Mouse (Mus musculus) layer of hippocampus, adult 2 months (tissue): ENCODE results near the gene Ttc7. TPM values are rescaled to one million over a fixed set of nuclear protein-coding genes. Genes with fewer than 3 reads are reported as not detected.

ENCODE experiments used
- DNase-seq, 2 experiments: peaks; one replicate each; pipeline ENCODE4 v3.0.0; 2022; ENCODE audit warnings: low spot score in 2 of 2
- H3K27ac ChIP-seq: fragments of 200-600 bp; 2 replicates; pipeline ENCODE4 v1.8.1; 2022
- H3K4me3 ChIP-seq: fragments of 200-600 bp; 2 replicates; pipeline ENCODE4 v1.8.1; 2022; ENCODE audit warnings: mild to moderate bottlenecking
- CTCF ChIP-seq: fragments of 200-600 bp; conservative IDR thresholded peaks from 2 replicates; pipeline ENCODE4 v1.8.1; 2022; ENCODE audit warnings: antibody characterized with exemption, mild to moderate bottlenecking, moderate library complexity
- total RNA-seq, 2 experiments: library from RNA; stranded (reverse); gene quantifications; 2 replicates each; pipeline ENCODE4 v1.2.3; 2021

The Ttc7 gene
- total RNA-seq, 2 experiments from 2014 or later: 7.0 to 8.6 TPM

DNA sequence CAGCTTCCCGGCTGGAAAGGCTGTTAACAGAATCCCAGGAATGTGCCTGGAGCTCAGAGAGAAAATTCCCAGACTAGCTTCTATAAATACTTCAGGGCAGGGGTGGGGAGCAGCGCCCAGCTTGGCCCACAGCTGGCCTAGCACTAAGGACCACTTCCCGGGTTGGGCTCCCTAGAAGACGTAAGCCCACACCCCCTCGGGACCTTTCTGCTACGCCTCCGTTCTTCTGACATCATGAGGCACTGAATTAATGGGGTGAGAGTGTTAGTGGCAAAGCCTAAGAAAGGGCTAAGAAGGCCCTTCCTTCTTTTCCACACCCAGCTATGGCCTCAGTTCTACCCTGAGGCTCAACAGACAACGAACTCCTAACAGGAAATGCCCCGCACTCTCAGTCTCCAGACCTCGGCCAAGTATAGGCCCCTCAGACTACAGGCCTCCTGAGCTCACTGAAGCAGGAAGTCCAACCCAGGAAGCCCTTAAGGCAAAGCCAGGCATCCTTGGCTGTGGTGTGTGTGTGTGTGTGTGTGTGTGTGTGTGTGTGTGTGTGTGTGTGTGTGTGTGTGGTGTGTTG is 93.3 kb downstream of the Ttc7 start:
- Histone ChIP-seq H3K27ac (no peak overlapping the region), H3K4me3 (no peak overlapping the region)
- TF ChIP-seq CTCF: no peak
- no peak for DNase-seq

DNA sequence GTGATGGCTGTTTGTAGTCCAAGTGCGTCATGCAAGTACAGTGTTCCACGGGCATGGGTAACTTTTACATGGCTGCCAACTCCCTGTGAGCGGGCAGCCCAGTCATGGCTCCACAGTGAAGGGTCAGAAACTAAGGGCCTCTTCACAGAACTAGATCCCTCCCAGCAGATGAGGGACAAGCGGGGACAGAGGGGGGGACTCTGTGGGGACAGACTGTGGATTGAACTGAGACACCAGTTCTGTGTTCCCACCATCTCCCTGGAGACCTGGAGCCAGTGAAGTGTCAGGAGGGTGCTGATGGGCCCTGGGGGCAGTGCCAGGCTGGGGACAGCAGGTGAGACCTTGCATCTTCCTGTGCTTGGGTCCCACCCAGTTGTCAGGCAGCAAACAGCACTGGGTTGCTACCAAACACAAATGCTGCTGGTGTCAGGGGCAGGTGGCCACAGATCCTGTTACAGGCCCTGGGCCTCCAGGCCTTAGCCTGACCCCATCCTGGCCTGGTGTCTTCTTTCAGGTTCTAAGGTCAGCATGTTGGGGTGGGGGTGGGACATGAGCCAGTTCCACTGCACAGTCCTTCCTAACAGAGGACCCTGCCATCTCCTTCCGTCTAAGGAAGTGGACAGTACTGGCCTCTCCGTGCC is 94.3 kb downstream of the Ttc7 start:
- H3K27ac ChIP-seq: peak overlapping the region; percentile 93
- no peak for TF ChIP-seq CTCF
- no peak for DNase-seq
- H3K4me3 ChIP-seq: no peak overlapping the region

DNA sequence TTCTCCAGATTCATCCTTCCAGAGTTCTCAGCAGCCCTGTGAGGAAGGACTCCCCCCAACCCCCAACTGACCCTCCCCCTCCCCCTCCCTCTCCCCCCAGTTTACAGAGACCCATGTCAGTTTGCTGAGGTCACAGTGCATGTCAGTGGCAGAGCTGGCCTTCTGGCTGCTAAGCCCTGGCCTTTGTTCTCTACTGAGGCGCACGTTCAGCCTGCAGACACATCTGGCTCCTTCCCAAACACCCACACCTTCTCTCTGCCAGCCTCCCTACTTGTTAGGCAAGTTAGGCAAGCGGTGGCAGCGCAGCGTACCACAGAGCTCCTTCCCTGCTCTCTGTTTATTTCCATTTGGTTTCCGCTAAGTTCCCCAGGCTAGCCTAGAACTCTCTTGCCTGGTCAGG is 94.8 kb downstream of the Ttc7 start:
- Histone ChIP-seq H3K4me3 (no peak overlapping the region), H3K27ac (peak overlapping the region; percentile 93)
- TF ChIP-seq CTCF: no peak
- DNase-seq: peak; percentile 63 to 73

DNA sequence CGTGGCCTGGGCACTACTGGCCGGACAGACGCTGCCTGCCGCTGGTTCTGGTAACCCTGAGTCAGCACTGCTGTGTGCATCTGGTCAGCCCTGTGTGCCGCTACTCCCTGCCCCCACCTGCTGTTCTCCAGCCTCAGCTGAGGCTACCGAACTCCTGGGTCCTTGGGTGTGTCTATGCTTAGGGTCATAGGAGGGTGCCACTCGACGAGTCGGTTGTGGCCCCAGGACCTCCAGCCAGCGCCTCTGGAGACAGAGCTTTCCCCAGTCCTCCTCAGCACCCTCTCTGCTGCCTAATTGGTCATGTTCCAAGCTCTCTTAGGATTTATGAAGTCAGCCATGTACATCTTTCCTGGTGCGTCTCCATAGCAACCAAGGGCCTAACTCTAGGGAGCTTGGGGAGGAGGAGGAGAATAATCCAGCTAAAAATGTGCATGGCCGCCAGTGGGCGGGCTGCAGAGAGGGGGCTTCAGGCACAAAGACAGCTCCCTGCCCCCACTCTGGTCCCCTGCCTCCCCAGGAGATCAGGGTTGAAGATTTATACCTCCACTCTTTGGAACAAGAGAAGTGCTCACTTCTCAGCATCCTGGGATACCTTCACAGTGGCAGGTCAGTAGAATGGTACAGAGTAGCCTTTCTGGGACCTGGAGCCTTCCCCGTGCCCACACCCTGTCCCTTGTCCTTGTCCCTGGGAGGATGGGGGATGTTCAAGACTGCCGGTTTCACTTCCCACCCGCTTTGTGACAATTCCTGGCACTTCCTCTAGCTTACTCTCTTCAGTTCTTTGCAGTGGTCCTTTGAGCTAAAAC is 95.9 kb downstream of the Ttc7 start:
- DNase-seq: peak; percentile 32 to 79
- Histone ChIP-seq H3K27ac (peak overlapping the region; percentile 93), H3K4me3 (no peak overlapping the region; the same call in 1 of the 2 replicates)
- peak; percentile 31 for TF ChIP-seq CTCF

DNA sequence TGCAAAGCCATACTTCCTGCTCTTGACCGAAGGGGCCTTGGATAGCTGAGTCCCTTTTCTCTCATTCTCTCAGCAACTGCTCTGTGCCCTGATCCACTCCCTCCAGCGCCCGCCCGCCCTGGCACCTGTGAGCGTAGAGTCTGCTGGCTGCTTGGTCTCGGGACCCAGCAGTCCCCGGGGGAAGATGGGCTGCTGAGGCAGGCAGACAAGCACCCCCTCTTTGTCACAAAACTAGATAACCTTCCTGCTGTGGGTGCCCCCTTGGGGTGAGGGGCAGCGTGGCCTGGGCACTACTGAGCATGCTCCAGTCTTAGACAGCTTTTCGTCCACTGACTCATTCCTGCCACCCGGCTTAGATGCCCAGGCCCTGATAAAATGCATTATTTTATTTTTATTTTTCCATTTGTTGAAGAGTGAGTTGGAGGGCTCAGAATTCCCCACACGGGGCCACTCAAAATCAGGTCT is 96.5 kb downstream of the Ttc7 start:
- TF ChIP-seq CTCF: no peak
- DNase-seq: no peak
- peak overlapping the region; percentile 93 for H3K27ac ChIP-seq
- no peak overlapping the region; the same call in 1 of the 2 replicates for H3K4me3 ChIP-seq

DNA sequence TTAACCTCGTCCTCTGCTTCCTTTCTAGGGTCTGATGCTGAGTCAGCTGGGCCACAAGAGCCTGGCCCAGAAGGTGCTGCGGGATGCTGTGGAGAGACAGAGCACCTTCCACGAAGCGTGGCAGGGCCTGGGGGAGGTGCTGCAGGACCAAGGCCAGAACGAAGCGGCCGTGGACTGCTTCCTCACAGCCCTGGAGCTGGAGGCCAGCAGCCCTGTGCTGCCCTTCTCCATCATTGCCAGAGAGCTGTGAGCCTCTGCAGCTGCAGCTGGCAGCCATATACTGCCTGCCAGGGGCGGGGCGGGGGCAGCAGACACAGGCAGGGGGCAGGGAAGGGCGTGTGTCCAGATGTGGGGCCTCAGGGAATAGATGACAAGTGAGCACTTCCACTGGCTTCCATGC is 97.1 kb downstream of the Ttc7 start:
- no peak for TF ChIP-seq CTCF
- Histone ChIP-seq H3K4me3 (no peak overlapping the region), H3K27ac (peak overlapping the region; percentile 93)
- no peak for DNase-seq

DNA sequence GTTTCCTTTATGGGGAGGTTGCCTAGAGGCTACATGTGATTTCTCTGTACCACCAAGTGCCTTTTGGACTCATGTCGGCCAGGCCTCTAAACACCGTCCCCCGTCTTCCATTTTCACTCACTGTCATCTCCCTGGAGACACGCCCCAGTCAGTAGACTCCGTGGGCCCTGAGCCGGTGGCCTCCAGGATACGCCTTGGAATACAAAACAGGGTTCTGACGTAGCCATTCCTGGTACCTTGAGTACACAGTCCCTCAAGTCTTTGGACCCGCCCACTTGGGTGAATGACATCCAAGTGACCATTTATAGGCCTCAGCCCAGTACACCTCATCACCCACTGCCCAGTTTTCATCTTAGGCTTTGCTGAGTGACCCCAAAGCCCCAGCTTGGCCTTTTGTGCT is 98.0 kb downstream of the Ttc7 start:
- TF ChIP-seq CTCF: no peak
- Histone ChIP-seq H3K27ac (peak overlapping the region; percentile 93; the same call in 1 of the 2 replicates), H3K4me3 (no peak overlapping the region)
- DNase-seq: no peak

DNA sequence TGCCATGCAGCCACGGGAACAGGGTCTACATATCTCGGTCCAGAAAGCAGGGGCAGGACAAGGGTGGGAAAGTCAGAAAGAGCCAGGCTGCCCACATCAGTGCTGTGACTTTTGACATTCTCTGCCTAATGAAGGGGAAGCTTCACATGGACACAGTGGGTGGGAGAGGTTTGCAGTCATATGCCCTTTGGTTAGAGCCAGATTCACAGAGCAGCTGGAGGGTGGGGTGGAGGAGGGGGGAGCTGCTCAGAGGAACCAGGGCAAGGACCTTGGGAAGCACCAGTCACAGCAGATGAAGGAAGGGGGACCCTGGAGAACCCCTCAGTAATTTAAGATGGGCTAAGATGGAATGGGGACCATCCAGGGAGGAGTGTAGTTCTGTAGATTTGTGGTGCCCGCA is 103.1 kb downstream of the Ttc7 start:
- no peak for TF ChIP-seq CTCF
- no peak overlapping the region for H3K4me3 ChIP-seq
- no peak overlapping the region for H3K27ac ChIP-seq
- DNase-seq: no peak

DNA sequence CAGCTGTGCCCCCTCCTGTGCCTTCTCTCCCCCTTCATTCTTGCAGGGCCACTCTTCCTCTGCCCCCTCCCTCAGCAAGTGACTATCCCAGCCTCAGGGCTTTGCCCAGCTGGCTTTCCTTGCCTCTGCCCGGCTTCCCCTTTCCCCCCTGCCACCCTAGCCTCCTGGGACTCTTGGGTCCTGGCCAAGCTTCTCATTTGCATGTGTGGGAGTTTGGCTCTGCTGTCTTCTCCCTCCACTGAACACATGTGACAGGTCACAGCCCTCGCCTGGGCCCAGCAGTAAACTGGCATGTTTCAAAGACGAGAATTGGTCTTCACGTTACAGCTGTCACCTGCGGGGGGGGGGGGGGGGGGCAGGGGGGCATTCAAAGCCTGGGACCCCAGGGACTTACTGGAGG is 104.4 kb downstream of the Ttc7 start:
- H3K27ac ChIP-seq: no peak overlapping the region
- no peak for DNase-seq
- no peak overlapping the region for H3K4me3 ChIP-seq
- no peak for TF ChIP-seq CTCF

DNA sequence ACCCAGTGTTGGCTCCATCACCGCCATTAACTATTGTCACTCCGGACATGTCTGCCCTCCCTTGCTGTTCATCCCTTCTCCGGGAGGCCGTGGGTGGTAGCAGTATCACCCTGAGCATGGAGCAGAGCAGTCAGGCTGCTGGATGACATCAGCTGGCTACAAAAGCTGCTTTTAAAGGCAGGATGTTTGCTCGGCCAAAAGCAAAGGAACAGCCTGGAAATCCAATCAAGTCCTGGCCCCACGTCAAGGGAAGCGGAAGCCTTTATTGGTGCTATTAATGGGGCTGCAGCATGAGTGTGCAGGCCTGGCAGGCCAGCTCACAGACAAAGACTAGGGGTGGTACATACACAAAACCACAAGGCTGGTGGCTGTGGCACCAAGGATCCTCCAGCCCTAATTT is 108.6 kb downstream of the Ttc7 start:
- Histone ChIP-seq H3K27ac (peak overlapping the region; percentile 40; the same call in 1 of the 2 replicates), H3K4me3 (no peak overlapping the region)
- peak; percentile 51 to 66 for DNase-seq
- no peak for TF ChIP-seq CTCF

DNA sequence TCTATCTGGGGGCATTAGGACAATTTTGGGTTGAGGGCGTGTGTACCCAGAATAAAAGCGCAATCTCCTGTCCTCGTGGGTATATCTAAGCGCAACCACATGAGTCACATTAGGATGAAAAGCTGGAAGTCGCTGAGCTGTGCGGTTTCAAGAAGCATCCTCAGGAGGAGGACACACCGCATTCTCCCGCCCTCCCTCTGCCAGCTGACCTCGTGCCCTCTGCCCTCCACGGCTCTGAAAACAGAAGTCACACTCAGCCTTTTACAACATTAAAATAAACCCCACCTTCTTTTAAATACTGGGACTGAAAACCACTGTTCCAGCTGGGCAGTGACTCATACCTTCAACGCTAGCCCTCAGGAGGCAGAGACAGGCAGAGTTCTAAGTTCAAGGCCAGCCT is 114.4 kb downstream of the Ttc7 start:
- no peak for TF ChIP-seq CTCF

DNA sequence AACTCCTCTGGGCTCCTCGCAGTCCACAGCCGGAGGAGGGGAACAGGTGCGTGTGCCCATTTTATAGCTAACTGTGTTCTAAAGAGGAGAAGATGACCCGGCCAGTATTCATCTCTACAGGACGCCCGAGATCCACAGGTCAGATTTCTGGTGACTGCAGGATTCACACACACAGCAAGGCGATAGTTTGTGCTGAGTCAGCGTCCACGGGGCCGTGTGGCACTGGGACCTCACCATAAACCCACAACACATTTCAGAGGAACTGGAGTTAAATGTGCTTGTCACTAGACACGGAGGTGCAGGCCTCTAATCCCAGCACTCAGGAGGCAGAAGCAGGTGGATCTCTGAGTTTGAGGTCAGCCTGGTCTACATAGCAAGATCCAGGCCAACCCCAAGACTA is 119.8 kb downstream of the Ttc7 start:
- H3K4me3 ChIP-seq: no peak overlapping the region
- no peak overlapping the region for H3K27ac ChIP-seq
- no peak for TF ChIP-seq CTCF
- DNase-seq: no peak

More for the DNA sequence above, 114.4 kb downstream of the Ttc7 start:
- no peak for DNase-seq
- Histone ChIP-seq H3K27ac (no peak overlapping the region), H3K4me3 (no peak overlapping the region)

DNA sequence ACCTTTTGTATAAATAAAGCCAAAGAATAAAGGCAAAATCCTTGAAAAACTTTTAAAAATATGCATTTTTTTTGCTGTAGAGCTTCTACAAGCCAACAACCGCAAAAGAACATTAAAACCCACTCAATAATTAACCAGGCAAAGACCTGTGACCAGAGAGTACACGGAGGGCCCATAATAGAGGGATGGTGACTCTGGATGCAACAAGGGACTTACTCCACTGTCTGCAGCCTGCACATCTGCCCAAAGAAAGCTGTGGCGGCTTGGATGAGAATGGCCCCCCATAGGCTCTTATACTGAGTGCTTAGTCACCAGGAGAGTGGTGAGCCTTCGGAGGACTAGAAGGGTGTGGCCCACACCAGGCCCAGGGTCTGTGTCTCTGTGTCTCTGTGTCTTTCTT is 120.8 kb downstream of the Ttc7 start:
- no peak for TF ChIP-seq CTCF
- no peak for DNase-seq
- Histone ChIP-seq H3K27ac (no peak overlapping the region), H3K4me3 (no peak overlapping the region)
